In genomic region chr11:60538371-60539281, GRCm38 (mm10) we compare ENCODE assay signal across 8 mouse cellular contexts. TPM values are rescaled to one million over a fixed set of nuclear protein-coding genes. Genes with fewer than 3 reads are reported as not detected.
DNase-seq lines count a peak whose midpoint lies in the region; ATAC-seq and TF ChIP-seq lines count a peak whose summit lies in the region.

No protein-coding gene starts in this region.

- peak overlapping the region; percentile 85 for H3K27ac ChIP-seq in brown adipose tissue, adult 24 weeks (replicated peaks; ENCODE audit: low read depth, low read length)
- H3K27ac ChIP-seq in hindbrain, embryonic 11.5 days (ENCODE audit: low read depth, low read length), result peak overlapping the region; percentile 100

- H3K27me3 ChIP-seq in G1E (ENCODE audit: insufficient read depth, low read length), result peaks cover 3% of the 10 kb centered on the region
- no peaks in the 10 kb centered on the region for H3K27me3 ChIP-seq in hindbrain, embryonic 11.5 days (ENCODE audit: control insufficient read depth, insufficient read depth, low read length)

- H3K9ac ChIP-seq in hindbrain, embryonic 11.5 days (ENCODE audit: low read depth, low read length), result peak overlapping the region; percentile 90

- WGBS in hindbrain, embryonic 11.5 days, result under 1% methylated on average over 92 of the region's 93 CpGs

- peaks cover 40% of the 10 kb centered on the region for H3K36me3 ChIP-seq in G1E (replicated peaks)
- H3K36me3 ChIP-seq in hindbrain, embryonic 11.5 days (ENCODE audit: control insufficient read depth, insufficient read depth, low read length), result peaks cover 2% of the 10 kb centered on the region; the same call in 1 of the 2 replicates

- peak; percentile 34 for DNase-seq in G1E (ENCODE audit: low spot score)
- DNase-seq in hindbrain, embryonic 11.5 days (ENCODE audit: low spot score), result peak; percentile 61
- DNase-seq in layer of hippocampus, postnatal 36 days, result peak; percentile 18 to 20
- DNase-seq in lung, postnatal 36 days, result peak; percentile 40
- DNase-seq in right cerebral cortex, adult 2 months (ENCODE audit: low spot score in 2 of 2), result peak; percentile 13 to 26
- peak; percentile 46 for DNase-seq in urinary bladder, adult 2 months (ENCODE audit: low spot score)

- H3K4me3 ChIP-seq in G1E (ENCODE audit: low read depth, low read length), result peak overlapping the region; percentile 96
- H3K4me3 ChIP-seq in brown adipose tissue, adult 24 weeks (ENCODE audit: insufficient read depth, low read depth, low read length), result peak overlapping the region; percentile 95
- H3K4me3 ChIP-seq in hindbrain, embryonic 11.5 days (ENCODE audit: low read depth, low read length), result peak overlapping the region; percentile 96

- H3K4me2 ChIP-seq in hindbrain, embryonic 11.5 days (replicated peaks; ENCODE audit: low read depth, low read length), result peak overlapping the region; percentile 99

- H3K4me1 ChIP-seq in G1E (ENCODE audit: insufficient read depth, low read depth, low read length), result peaks cover 51% of the 10 kb centered on the region
- peaks cover 11% of the 10 kb centered on the region for H3K4me1 ChIP-seq in brown adipose tissue, adult 24 weeks (ENCODE audit: control insufficient read depth, insufficient read depth, insufficient read length, low read length)
- peaks cover 7% of the 10 kb centered on the region for H3K4me1 ChIP-seq in hindbrain, embryonic 11.5 days (replicated peaks; ENCODE audit: control insufficient read depth, insufficient read depth, low read length)

- no peak for TF ChIP-seq CTCF in G1E (IDR thresholded peaks at IDR 0.05; ENCODE audit: low read depth, low read length)

- ATAC-seq in G1E (ENCODE audit: extremely low read depth, insufficient number of reproducible peaks, low FRiP score, poor library complexity, severe bottlenecking), result no peak
- peak; percentile 52 for ATAC-seq in erythroid progenitor cell, adult 5-6 weeks (replicated peaks; ENCODE audit: low FRiP score, poor library complexity, severe bottlenecking)
- ATAC-seq in hindbrain, embryonic 11.5 days (ENCODE audit: low FRiP score), result no peak

- no peaks in the 10 kb centered on the region for H3K9me3 ChIP-seq in G1E (replicated peaks)
- H3K9me3 ChIP-seq in hindbrain, embryonic 11.5 days (ENCODE audit: control insufficient read depth, low read length), result no peaks in the 10 kb centered on the region

RNA-seq across cellular contexts. Expression of gene Alkbh5, which starts 2.4 kb away (rescaled TPM):
- total RNA-seq in G1E (2014; fragmentation: Nextera tagmentation) (97.2 and 109 TPM in 2 replicates), G1E (2017) (43.5 and 46.5 TPM in 2 replicates)
- polyA plus RNA-seq in G1E (2012), result 33.8 and 39.3 TPM in 2 replicates
- polyA plus RNA-seq in brown adipose tissue, adult 24 weeks (2012; ENCODE audit: insufficient read depth, insufficient read length, missing spikeins), result 29.3 and 30.4 TPM in 2 replicates
- 20.5 TPM in 2 replicates for total RNA-seq in erythroid progenitor cell, adult 5-6 weeks (2015; ENCODE audit: low replicate concordance)
- total RNA-seq in erythroid progenitor cell, adult 5-6 weeks (2017; ENCODE audit: low replicate concordance), result 18.8 and 21.3 TPM in 2 replicates
- 31.1 and 33.2 TPM in 2 replicates for polyA plus RNA-seq in hindbrain, embryonic 11.5 days (2014; fragmentation: Nextera tagmentation; extraction: Ambion mirVana)
- total RNA-seq in layer of hippocampus, postnatal 36 days (2021), result 10 to 100 TPM; 54.0 to 58.5 TPM
- 17.0 and 25.0 TPM in 2 replicates for polyA plus RNA-seq in urinary bladder, adult 2 months (2012; rRNA removed)
